18 mouse cellular contexts compared by ENCODE assay signal in genomic region chr8:110957471-110957870, GRCm38 (mm10). TPM values are rescaled to one million over a fixed set of nuclear protein-coding genes. Genes with fewer than 3 reads are reported as not detected.
DNase-seq lines count a peak whose midpoint lies in the region; ATAC-seq and TF ChIP-seq lines count a peak whose summit lies in the region.
"Had no signal": no experiment of that assay in that cellular context is flagged by ENCODE, and none has a peak within 500 bp of the region (broad histone marks: within the 10 kb centered on the region; RNA-seq: fewer than 3 reads in every experiment).

No protein-coding gene starts in this region.

- H3K27ac ChIP-seq in heart, adult 2 months = no peak overlapping the region
- no peak overlapping the region for H3K27ac ChIP-seq in kidney, adult 2 months (ENCODE audit: insufficient read depth, low read depth, low read length)
- H3K27ac ChIP-seq: midbrain, embryonic 15.5 days had no signal

- TF ChIP-seq POLR2A in heart, adult 2 months (IDR thresholded peaks at IDR 0.05; ENCODE audit: insufficient read depth, low read depth, low read length) = no peak
- no peak for TF ChIP-seq POLR2A in kidney, adult 2 months (IDR thresholded peaks at IDR 0.05; ENCODE audit: low read depth, low read length)

- no peak overlapping the region for H3K4me3 ChIP-seq in heart, adult 2 months
- H3K4me3 ChIP-seq in kidney, adult 2 months (ENCODE audit: insufficient read depth, low read depth, low read length) = no peak overlapping the region
- H3K4me3 ChIP-seq: megakaryocyte, embryonic 14.5 days; midbrain, embryonic 15.5 days had no signal

- no peak for ATAC-seq in inflammation-experienced regulatory T-cells, adult 6 months
- ATAC-seq: liver, postnatal 0 days; midbrain, embryonic 15.5 days had no signal

- no peak overlapping the region for H3K9ac ChIP-seq in heart, adult 2 months (ENCODE audit: low read depth, low read length)
- H3K9ac ChIP-seq: liver, postnatal 0 days; midbrain, embryonic 15.5 days had no signal

- peak; percentile 55 for TF ChIP-seq CTCF in heart, adult 2 months (IDR thresholded peaks at IDR 0.05)
- TF ChIP-seq CTCF in kidney, adult 2 months (conservative IDR thresholded peaks at IDR 0.05; ENCODE audit: insufficient read depth, insufficient read length, low read depth, low read length) = no peak

- TF ChIP-seq EP300 in heart, adult 2 months (IDR thresholded peaks at IDR 0.05; ENCODE audit: insufficient read depth, low read depth, low read length) = no peak

- H3K79me2 ChIP-seq in heart, adult 2 months (replicated peaks; ENCODE audit: control insufficient read depth, insufficient read depth, low read length) = no peaks in the 10 kb centered on the region

- H3K36me3 ChIP-seq in heart, adult 2 months (ENCODE audit: control insufficient read depth, insufficient read depth, low read length) = no peaks in the 10 kb centered on the region
- peaks cover 1% of the 10 kb centered on the region for H3K36me3 ChIP-seq in kidney, adult 2 months (ENCODE audit: control insufficient read depth, insufficient read depth, low read length)

- intact Hi-C loops in heart, adult 2 months (cut with DNase I) = no loop called here
- intact Hi-C loops in heart, postnatal 25 days (cut with DNase I) = no loop called here

- H3K4me1 ChIP-seq in heart, adult 2 months (ENCODE audit: control insufficient read depth, insufficient read depth, low read length) = peaks cover 3% of the 10 kb centered on the region
- H3K4me1 ChIP-seq in kidney, adult 2 months (ENCODE audit: control insufficient read depth, insufficient read depth, low read length) = no peaks in the 10 kb centered on the region

- no peaks in the 10 kb centered on the region for H3K27me3 ChIP-seq in heart, adult 2 months (ENCODE audit: control insufficient read depth, insufficient read depth, low read length)
- H3K27me3 ChIP-seq in kidney, adult 2 months (replicated peaks; ENCODE audit: control insufficient read depth, insufficient read depth, low read length) = no peaks in the 10 kb centered on the region
- H3K27me3 ChIP-seq: CH12.LX; megakaryocyte, embryonic 14.5 days; midbrain, embryonic 15.5 days had no signal

- peak in 1 of 2 experiments; percentile 42 for DNase-seq in heart, adult 2 months
- no peak for DNase-seq in heart, postnatal 25 days (ENCODE audit: low spot score)
- DNase-seq in kidney, adult 2 months = peak; percentile 19
- no peak for DNase-seq in kidney, postnatal 36 days
- DNase-seq in cerebellum, adult 9-10 months = peak; percentile 84
- no peak for DNase-seq in left cerebral cortex, adult 8-10 months (ENCODE audit: low spot score in 2 of 2)
- DNase-seq: adrenal gland, postnatal 36 days; embryo, embryonic 11 days; kidney, adult 18-20 months; layer of hippocampus, postnatal 36 days; liver; liver, postnatal 0 days; lung, postnatal 14 days; thymus, postnatal 36 days had no signal

- WGBS in heart, adult 2 months = 90% methylated on average over 19 of the region's 19 CpGs
- WGBS in kidney, adult 2 months = 78% methylated on average over 19 of the region's 19 CpGs

RNA-seq across cellular contexts. Expression of gene St3gal2, which starts 37.7 kb away (rescaled TPM):
- total RNA-seq in heart, adult 2 months (2021) = 10 to 100 TPM; 20.2 to 22.0 TPM
- polyA plus RNA-seq in heart, adult 2 months (2012; rRNA removed) = 25.9 and 34.8 TPM in 2 replicates
- total RNA-seq in heart, postnatal 25 days (2021) = 10 to 100 TPM; 22.9 to 29.4 TPM
- polyA plus RNA-seq in kidney, adult 2 months (2012; rRNA removed) = 27.3 and 28.6 TPM in 2 replicates
- polyA plus RNA-seq in inflammation-experienced regulatory T-cells, adult 6 months (2017; shearing (Covaris generic)) = 10 to 100 TPM in 1 of 3 experiments, 1 to 10 TPM in 2; 8.7 to 10.2 (median 8.9) TPM
- 10 to 100 TPM; 87.8 to 95.6 (median 94.6) TPM for total RNA-seq in left cerebral cortex, adult 8-10 months (2022)

RNA-seq across cellular contexts. Expression of gene Ddx19a, which starts 40.1 kb away (rescaled TPM):
- total RNA-seq in heart, adult 2 months (2021) = 10 to 100 TPM; 31.7 to 34.8 TPM
- polyA plus RNA-seq in heart, adult 2 months (2012; rRNA removed) = 18.0 and 29.5 TPM in 2 replicates
- total RNA-seq in heart, postnatal 25 days (2021) = 10 to 100 TPM; 33.2 to 33.3 TPM
- polyA plus RNA-seq in kidney, adult 2 months (2012; rRNA removed) = 21.6 and 24.3 TPM in 2 replicates
- 10 to 100 TPM; 16.3 to 18.2 (median 17.2) TPM for polyA plus RNA-seq in inflammation-experienced regulatory T-cells, adult 6 months (2017; shearing (Covaris generic))
- 10 to 100 TPM; 24.6 to 27.5 (median 26.4) TPM for total RNA-seq in left cerebral cortex, adult 8-10 months (2022)

RNA-seq across cellular contexts. Expression of gene Fuk, which starts 55.2 kb away (rescaled TPM):
- 1 to 10 TPM; 4.5 to 4.6 TPM for total RNA-seq in heart, adult 2 months (2021)
- 6.2 and 8.8 TPM in 2 replicates for polyA plus RNA-seq in heart, adult 2 months (2012; rRNA removed)
- 1 to 10 TPM; 4.6 to 5.4 TPM for total RNA-seq in heart, postnatal 25 days (2021)
- 17.9 and 21.3 TPM in 2 replicates for polyA plus RNA-seq in kidney, adult 2 months (2012; rRNA removed)
- 1 to 10 TPM; 1.4 to 2.4 (median 2.2) TPM for polyA plus RNA-seq in inflammation-experienced regulatory T-cells, adult 6 months (2017; shearing (Covaris generic))
- 10 to 100 TPM; 16.7 to 20.2 (median 19.4) TPM for total RNA-seq in left cerebral cortex, adult 8-10 months (2022)

Comparison
In these comparisons a context has a peak if more than half of its experiments do, and no peak if none do; other contexts are left out.
1. DNase-seq: peak in kidney, adult 2 months (single experiment) and cerebellum, adult 9-10 months (single experiment); none in heart, postnatal 25 days (single experiment), kidney, postnatal 36 days (0 of 2) and left cerebral cortex, adult 8-10 months (0 of 2).